Mouse (Mus musculus) testis, adult 2 months (tissue): ENCODE results near the gene Stxbp1. TPM values are rescaled to one million over a fixed set of nuclear protein-coding genes. Genes with fewer than 3 reads are reported as not detected.

Experiments
- H3K27ac ChIP-seq: fragments of 200-500 bp; 2 replicates; pipeline ENCODE4 v1.5.1; 2012; ENCODE audit warnings: low read depth, low read length; ENCODE audit not compliant: control insufficient read depth, insufficient read depth
- H3K27me3 ChIP-seq: fragments of 200-500 bp; 2 replicates; pipeline ENCODE4 v1.6.1; 2012; ENCODE audit warnings: mild to moderate bottlenecking, low read length, moderate library complexity; ENCODE audit not compliant: control insufficient read depth, insufficient read depth
- H3K36me3 ChIP-seq: fragments of 200-500 bp; 2 replicates; pipeline ENCODE4 v1.6.1; 2012; ENCODE audit warnings: mild to moderate bottlenecking, low read length; ENCODE audit not compliant: control insufficient read depth, insufficient read depth
- H3K4me1 ChIP-seq: fragments of 200-500 bp; 2 replicates; pipeline ENCODE4 v1.6.1; 2012; ENCODE audit warnings: low read length; ENCODE audit not compliant: control insufficient read depth, insufficient read depth
- H3K4me3 ChIP-seq: fragments of 200-500 bp; 2 replicates; pipeline ENCODE4 v1.5.1; 2012; ENCODE audit warnings: low read depth, mild to moderate bottlenecking, low read length, moderate library complexity, mixed read lengths; ENCODE audit not compliant: control insufficient read depth
- CTCF ChIP-seq: fragments of 200-500 bp; IDR thresholded peaks from 2 replicates; pipeline ENCODE4 v1.5.1; 2012; ENCODE audit warnings: low read depth, mild to moderate bottlenecking, inconsistent platforms, low read length, moderate library complexity; ENCODE audit not compliant: control insufficient read depth, insufficient read depth, insufficient replicate concordance
- POLR2A ChIP-seq: fragments of 200-500 bp; IDR thresholded peaks from 2 replicates; pipeline ENCODE4 v1.6.1; 2012; ENCODE audit warnings: low read depth, mild to moderate bottlenecking, inconsistent platforms, low read length, moderate library complexity; ENCODE audit not compliant: control insufficient read depth
- polyA plus RNA-seq: library from polyadenylated mRNA; depleted of rRNA; stranded (reverse); fragments of >200 nt; gene quantifications from 2 replicates; pipeline ENCODE4 v1.2.3, GENCODE M21; 2012

Gene Stxbp1
- polyA plus RNA-seq, 1 experiment = 15.2 TPM

DNA sequence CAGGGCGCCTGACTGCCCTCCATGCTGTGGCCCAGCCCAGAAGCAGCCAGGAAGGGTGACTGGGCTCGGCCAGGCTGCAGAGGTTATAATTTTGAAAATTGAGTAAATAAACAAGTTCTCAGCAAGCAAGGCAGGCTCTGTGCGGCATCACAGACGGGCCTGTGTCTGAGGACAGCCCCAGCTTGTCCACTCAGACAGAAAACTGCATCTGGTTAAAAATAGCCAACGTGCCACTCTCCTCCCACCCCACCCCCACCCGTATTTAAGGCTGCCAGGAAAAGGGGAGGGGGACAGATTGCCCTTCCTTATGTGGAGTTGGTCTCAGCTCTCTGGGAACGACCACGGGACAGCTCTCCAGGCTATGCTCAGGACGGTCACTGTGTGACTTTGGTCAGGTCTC is 41.0 kb upstream of the Stxbp1 start:
- Histone ChIP-seq H3K36me3 (no peaks in the 10 kb centered on the region), H3K27me3 (no peaks in the 10 kb centered on the region), H3K4me1 (no peaks in the 10 kb centered on the region; the same call in 1 of the 2 replicates), H3K27ac (no peak overlapping the region), H3K4me3 (no peak overlapping the region)
- no peak for TF ChIP-seq CTCF
- no peak for TF ChIP-seq POLR2A

DNA sequence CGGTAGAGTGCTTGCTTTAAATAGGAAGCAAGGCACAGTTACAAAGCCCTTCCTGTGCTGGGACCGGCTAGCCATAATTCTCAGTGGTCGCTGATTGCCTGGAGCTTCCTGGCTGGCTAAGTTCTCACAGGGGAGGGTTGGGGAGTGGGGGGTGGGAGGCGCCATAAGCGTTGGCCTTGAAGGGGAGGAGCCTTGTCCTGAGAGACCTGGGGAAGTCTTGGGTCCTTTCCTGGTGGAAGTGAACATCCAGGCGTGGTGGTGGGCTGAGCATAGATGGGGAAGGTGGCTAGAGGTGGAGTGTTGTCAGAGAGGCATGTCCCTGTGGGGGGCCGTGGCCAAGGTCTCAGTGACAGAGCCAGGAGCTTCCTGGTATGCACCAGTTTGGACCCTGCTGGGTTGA is 37.7 kb upstream of the Stxbp1 start:
- Histone ChIP-seq H3K4me1 (peaks cover 7% of the 10 kb centered on the region), H3K4me3 (no peak overlapping the region)

DNA sequence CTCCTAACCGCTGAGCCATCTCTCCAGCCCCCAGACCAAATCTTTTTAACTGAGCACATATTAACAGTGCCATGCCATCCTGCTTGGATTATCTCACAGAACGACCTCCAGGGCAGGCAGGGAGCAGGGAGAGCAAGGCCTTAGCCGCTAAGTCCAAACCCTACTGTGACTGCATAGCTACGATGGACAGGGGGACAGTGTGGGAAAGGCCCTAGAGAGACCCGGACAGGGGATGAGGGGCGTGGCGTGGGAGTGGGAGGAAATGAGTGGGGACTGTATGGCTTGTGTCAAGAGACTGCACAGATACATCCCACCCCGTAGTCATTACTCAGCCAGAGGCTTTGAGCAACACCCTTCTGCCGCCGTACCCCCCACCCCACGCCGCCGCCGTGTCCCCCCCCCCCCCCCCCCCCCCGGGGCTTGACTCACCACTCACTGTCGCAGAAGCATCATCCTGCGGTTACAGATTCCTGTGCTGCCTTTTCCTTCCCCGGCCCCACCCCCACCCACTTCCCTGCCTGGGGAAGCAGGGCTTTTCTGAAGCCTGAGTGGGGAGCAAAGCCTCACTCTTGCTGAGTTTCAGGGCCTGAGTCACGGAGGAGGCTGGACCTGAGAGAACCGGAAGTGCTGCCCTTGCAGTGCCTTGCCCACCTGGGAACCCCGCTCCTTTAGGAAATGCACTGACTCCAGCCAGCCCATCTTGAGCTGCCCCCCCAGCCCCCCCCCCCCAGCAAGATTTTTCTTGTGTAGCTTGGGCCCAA is 35.4 kb upstream of the Stxbp1 start:
- H3K4me1 ChIP-seq = peaks cover 7% of the 10 kb centered on the region
- H3K36me3 ChIP-seq = no peaks in the 10 kb centered on the region
- TF ChIP-seq CTCF (no peak), POLR2A (no peak)
- H3K27ac ChIP-seq = no peak overlapping the region; the same call in 1 of the 2 replicates
- H3K4me3 ChIP-seq = no peak overlapping the region; the same call in 1 of the 2 replicates
- no peaks in the 10 kb centered on the region for H3K27me3 ChIP-seq

More for the DNA sequence above, 37.7 kb upstream of the Stxbp1 start:
- TF ChIP-seq POLR2A (no peak), CTCF (no peak)
- Histone ChIP-seq H3K27ac (no peak overlapping the region), H3K36me3 (no peaks in the 10 kb centered on the region), H3K27me3 (no peaks in the 10 kb centered on the region)

DNA sequence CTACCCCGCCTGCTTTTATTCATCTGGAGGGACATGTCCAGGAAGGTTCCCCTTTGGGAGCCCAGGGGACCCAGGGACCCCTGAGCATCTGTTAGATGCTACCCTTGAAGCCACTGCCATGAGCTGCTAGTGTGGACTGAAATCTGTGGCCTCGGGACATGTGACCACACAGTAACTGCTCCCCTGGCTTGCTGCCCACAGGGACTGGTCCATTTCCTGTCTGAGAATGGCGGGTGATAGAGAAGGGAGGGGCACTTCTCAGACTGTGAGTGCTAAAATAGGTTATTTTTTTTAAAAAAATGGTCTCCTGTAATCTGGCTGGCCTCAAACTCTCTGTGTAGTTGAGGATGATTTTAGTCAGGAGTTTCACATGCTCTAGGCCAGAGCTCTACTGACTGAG is 34.7 kb upstream of the Stxbp1 start:
- peak overlapping the region; percentile 18; the same call in 1 of the 2 replicates for H3K27ac ChIP-seq
- H3K36me3 ChIP-seq = no peaks in the 10 kb centered on the region
- TF ChIP-seq POLR2A (no peak), CTCF (no peak)
- peaks cover 11% of the 10 kb centered on the region for H3K4me1 ChIP-seq
- H3K4me3 ChIP-seq = no peak overlapping the region
- no peaks in the 10 kb centered on the region for H3K27me3 ChIP-seq

DNA sequence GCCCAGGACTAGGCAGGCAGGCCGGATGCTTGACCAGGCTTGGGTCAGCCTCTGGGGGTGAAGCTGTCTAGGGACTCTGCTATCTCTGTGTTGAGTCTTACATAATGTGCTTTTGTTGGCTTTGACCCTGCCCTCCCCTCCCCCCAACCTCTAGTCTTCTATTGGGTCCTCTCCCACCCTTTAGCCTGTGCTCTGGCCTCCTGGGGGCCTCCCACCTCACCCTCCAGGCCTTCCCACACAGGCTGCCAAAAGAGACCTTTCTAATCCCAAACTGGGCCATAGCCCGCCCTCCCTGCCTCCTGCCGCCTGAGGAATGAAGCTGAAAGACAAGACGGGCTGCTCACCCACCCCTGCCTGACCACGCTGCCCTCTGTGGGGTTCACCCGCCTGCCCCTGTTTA is 34.0 kb upstream of the Stxbp1 start:
- Histone ChIP-seq H3K27ac (peak overlapping the region; percentile 2; the same call in 1 of the 2 replicates), H3K4me1 (peaks cover 16% of the 10 kb centered on the region), H3K36me3 (no peaks in the 10 kb centered on the region), H3K27me3 (no peaks in the 10 kb centered on the region; the same call in 1 of the 2 replicates), H3K4me3 (no peak overlapping the region)
- no peak for TF ChIP-seq CTCF
- TF ChIP-seq POLR2A = no peak

DNA sequence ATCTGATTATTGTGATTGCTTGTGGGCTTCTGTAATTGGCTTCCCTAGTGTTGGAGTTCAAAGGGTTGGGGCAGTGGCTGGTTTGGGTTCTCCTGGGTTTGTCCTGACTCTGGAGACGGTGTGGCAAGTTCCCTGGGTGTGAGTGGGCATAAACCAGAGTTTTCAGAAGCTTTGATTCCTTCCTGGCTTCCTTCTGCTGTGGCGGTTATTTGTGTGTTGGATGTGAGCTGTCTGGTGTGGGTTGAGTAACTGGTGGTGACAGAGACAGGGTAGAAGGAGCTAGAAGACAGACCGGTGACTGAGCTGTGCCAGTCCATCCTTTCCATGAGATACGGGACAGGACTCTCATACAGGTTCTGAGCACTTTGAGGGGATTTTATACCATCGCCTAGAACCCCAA is 32.5 kb upstream of the Stxbp1 start:
- H3K4me1 ChIP-seq = peaks cover 24% of the 10 kb centered on the region
- H3K27ac ChIP-seq = no peak overlapping the region
- H3K36me3 ChIP-seq = no peaks in the 10 kb centered on the region
- TF ChIP-seq CTCF = no peak
- TF ChIP-seq POLR2A = no peak
- H3K4me3 ChIP-seq = no peak overlapping the region
- H3K27me3 ChIP-seq = no peaks in the 10 kb centered on the region; the same call in 1 of the 2 replicates

DNA sequence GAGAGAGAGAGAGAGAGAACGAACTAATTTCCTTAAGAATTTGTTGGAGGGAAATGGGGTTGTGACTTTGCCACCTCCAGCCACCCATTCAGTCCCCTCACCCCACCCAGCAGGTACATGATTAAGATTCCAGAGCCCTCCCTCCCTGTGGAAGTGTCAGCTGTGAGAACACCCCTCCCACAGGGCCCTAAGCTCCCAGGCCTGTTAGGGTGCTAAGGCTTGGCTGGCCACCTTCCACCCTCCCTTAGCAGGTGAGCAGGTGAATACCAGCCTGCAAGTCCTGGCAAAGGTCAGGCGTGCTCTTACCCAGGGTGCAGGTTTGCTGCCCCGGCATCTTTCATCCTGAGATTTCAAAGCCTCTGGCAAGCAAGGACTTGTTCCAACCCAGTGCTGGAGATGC is 31.4 kb upstream of the Stxbp1 start:
- no peak overlapping the region for H3K4me3 ChIP-seq
- TF ChIP-seq POLR2A = no peak
- no peak for TF ChIP-seq CTCF
- H3K27ac ChIP-seq = no peak overlapping the region
- no peaks in the 10 kb centered on the region for H3K36me3 ChIP-seq
- no peaks in the 10 kb centered on the region; the same call in 1 of the 2 replicates for H3K27me3 ChIP-seq
- H3K4me1 ChIP-seq = peaks cover 26% of the 10 kb centered on the region
